Mouse (Mus musculus) stomach, embryonic 16.5 days (tissue): ENCODE measurements at regions not wholly inside any gene's neighbourhood (a gene's known extent, or its start where the extent isn't known, plus 50 kb on each side); places are given as distances from the start of the nearest gene placed in this dataset.

Experiments used
- ATAC-seq: fragments of 200-750 bp; cut with Nextera tagmentation; 2 replicates; pipeline ENCODE4 v1.8.0; 2017; ENCODE audit warnings: moderate number of reproducible peaks, moderate TSS enrichment; ENCODE audit not compliant: insufficient read depth, low FRiP score
- H3K27ac ChIP-seq: fragments of 300-500 bp; sonication (generic); 2 replicates; pipeline ENCODE4 v1.5.1; 2014; ENCODE audit warnings: low read length
- H3K27me3 ChIP-seq: fragments of 300-500 bp; sonication (generic); 2 replicates; pipeline ENCODE4 v1.6.1; 2014; ENCODE audit warnings: low read length, control low read depth, mixed read lengths; ENCODE audit not compliant: control insufficient read depth, insufficient read depth
- H3K36me3 ChIP-seq: fragments of 300-500 bp; sonication (generic); 2 replicates; pipeline ENCODE4 v1.6.1; 2014; ENCODE audit warnings: low read length; ENCODE audit not compliant: control insufficient read depth, insufficient read depth
- H3K4me1 ChIP-seq: fragments of 300-500 bp; sonication (generic); 2 replicates; pipeline ENCODE4 v1.6.1; 2014; ENCODE audit warnings: low read length, control low read depth, mixed read lengths; ENCODE audit not compliant: control insufficient read depth, insufficient read depth
- H3K4me2 ChIP-seq: fragments of 300-500 bp; sonication (generic); 2 replicates; pipeline ENCODE4 v1.6.1; 2014; ENCODE audit warnings: low read depth, low read length, mixed read lengths
- H3K4me3 ChIP-seq: fragments of 300-500 bp; sonication (generic); replicated peaks from 2 replicates; pipeline ENCODE4 v1.5.1; 2014; ENCODE audit warnings: mild to moderate bottlenecking, low read length
- H3K9ac ChIP-seq: fragments of 300-500 bp; sonication (generic); 2 replicates; pipeline ENCODE4 v1.6.1; 2014; ENCODE audit warnings: low read length
- H3K9me3 ChIP-seq: fragments of 300-500 bp; sonication (generic); replicated peaks from 2 replicates; pipeline ENCODE4 v1.6.1; 2016; ENCODE audit warnings: low read length, control low read depth; ENCODE audit not compliant: control insufficient read depth
- WGBS: fragments of 180-500 bp; shearing (Covaris S2); extraction: QIAGEN DNeasy Blood & Tissue Kit; methylation state at CpG from one replicate; pipeline ENCODE4 v1.1.7; 2014; 5-methylcytosine and 5-hydroxymethylcytosine counted together

DNA sequence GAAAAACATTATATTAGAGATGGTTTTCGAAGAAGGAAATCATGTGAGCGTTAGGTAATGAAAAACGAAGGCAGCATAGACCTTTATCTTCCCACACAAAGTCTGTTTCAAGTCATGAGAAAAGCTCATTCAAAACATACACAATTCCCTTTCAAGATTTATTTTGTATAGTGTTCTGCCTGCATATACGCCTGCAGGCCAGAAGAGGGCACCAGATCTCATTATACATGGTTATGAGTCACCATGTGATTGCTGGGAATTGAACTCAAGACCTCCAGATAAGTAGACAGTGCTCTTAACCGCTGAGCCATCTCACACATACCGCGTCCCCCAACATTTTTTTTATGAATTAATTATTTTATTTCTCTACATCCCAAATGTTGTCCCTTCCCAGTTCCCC, 578.3 kb upstream of the Ccdc54 start:
- H3K4me1 ChIP-seq: no peaks in the 10 kb centered on the region
- no peak overlapping the region for H3K9ac ChIP-seq
- H3K36me3 ChIP-seq: no peaks in the 10 kb centered on the region
- no peaks in the 10 kb centered on the region for H3K9me3 ChIP-seq
- H3K4me2 ChIP-seq: no peak overlapping the region
- H3K27me3 ChIP-seq: no peaks in the 10 kb centered on the region
- WGBS: 71% methylated on average over 7 of the region's 7 CpGs
- H3K27ac ChIP-seq: no peak overlapping the region
- H3K4me3 ChIP-seq: no peak overlapping the region
- no peak for ATAC-seq

DNA sequence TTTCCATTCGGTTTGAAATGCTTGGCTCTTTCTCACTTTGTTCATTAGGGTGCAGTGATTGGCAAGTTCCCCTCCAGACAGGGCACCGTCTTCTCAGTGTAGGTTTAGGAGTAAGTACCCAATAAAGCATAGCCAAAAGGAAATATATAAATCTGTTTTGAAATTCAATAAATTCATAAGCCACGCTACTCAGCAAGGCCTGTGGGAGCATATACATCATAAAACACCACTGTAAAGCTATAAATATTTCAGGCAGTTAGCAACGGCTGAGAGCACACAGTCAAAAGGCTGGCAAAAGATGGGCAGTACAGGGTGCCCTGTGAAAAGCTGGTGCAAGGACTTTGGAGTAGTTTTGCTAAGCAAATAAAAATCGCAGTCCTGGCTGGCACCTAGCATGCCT, 569.8 kb upstream of the Ccdc54 start:
- 72% methylated on average over 5 of the region's 5 CpGs for WGBS

DNA sequence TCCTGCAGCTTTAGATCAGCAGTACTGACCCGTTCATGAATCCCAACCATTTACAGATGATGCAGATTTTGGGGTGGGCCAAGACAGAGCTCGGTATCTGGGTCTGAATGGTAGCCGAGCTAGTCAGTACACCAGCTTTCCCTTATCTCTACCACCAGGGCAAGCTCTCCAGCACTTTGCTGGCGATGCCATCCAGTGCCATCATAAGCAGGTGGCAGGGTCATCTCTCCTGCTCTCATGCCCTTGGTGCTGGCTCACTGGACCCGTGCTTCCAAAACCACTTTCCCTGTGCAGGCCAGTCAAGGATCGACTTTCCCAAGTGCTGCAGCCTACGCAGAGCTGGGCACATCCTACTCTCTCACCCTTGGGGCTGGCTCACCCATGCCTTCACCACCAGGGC, 547.6 kb upstream of the Ccdc54 start:
- no peak overlapping the region for H3K4me2 ChIP-seq
- ATAC-seq: no peak
- H3K9ac ChIP-seq: no peak overlapping the region
- no peaks in the 10 kb centered on the region for H3K27me3 ChIP-seq
- WGBS: 87% methylated on average over 7 of the region's 7 CpGs
- no peaks in the 10 kb centered on the region for H3K4me1 ChIP-seq
- H3K4me3 ChIP-seq: no peak overlapping the region
- H3K9me3 ChIP-seq: no peaks in the 10 kb centered on the region
- no peaks in the 10 kb centered on the region for H3K36me3 ChIP-seq
- H3K27ac ChIP-seq: no peak overlapping the region

More for the DNA sequence above, 569.8 kb upstream of the Ccdc54 start:
- no peaks in the 10 kb centered on the region for H3K4me1 ChIP-seq
- H3K4me3 ChIP-seq: no peak overlapping the region
- no peaks in the 10 kb centered on the region for H3K27me3 ChIP-seq
- no peaks in the 10 kb centered on the region for H3K36me3 ChIP-seq
- H3K9me3 ChIP-seq: no peaks in the 10 kb centered on the region
- H3K27ac ChIP-seq: no peak overlapping the region
- no peak overlapping the region for H3K9ac ChIP-seq
- no peak for ATAC-seq
- H3K4me2 ChIP-seq: no peak overlapping the region

DNA sequence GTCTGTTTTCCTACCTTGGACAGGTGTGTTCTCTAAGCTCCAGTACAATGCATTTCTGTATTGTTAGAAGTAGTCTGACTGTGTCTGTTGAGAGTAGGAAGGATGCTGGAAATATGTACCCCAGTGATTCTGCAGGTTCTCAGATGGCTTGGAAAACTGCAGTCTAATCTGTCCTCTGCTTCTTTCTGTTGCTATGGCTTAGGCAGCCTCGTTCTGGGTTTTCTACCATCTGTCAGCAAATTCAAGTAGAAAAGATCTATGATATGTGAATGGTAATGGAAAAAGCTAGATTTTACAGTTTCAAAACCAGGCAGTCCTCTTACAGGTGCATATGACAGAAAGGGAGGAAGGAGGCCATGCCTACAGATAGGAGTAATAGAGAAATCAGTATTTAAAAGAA, 528.9 kb upstream of the Ccdc54 start:
- no peak for ATAC-seq
- Histone ChIP-seq H3K4me1 (no peaks in the 10 kb centered on the region), H3K4me2 (no peak overlapping the region), H3K4me3 (no peak overlapping the region), H3K27me3 (no peaks in the 10 kb centered on the region), H3K9me3 (no peaks in the 10 kb centered on the region), H3K27ac (no peak overlapping the region), H3K9ac (no peak overlapping the region), H3K36me3 (no peaks in the 10 kb centered on the region)
- WGBS: 76% methylated on average over 1 of the region's 1 CpGs

DNA sequence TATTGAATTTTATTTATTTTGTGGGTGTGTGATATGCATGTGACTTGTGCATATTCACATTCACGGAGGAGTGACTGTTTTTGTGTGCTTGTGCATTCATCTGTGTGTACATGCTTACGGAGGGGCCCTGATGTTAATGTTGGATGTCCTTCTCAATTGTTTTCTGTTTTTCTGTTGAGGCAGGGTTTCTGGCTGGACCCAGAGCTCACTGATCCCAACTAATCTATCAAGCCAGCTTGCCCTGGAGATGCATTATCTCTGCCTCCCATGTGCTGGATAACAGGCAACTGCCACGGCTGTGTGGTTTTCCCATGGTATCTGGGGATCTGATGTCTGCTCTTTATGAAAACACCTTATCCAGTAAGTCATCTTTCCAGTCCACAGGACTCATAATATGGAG, 527.4 kb upstream of the Ccdc54 start:
- Histone ChIP-seq H3K4me3 (no peak overlapping the region), H3K4me2 (no peak overlapping the region), H3K4me1 (no peaks in the 10 kb centered on the region), H3K9ac (no peak overlapping the region), H3K27ac (no peak overlapping the region), H3K9me3 (no peaks in the 10 kb centered on the region), H3K27me3 (no peaks in the 10 kb centered on the region), H3K36me3 (no peaks in the 10 kb centered on the region)
- ATAC-seq: no peak
- 54% methylated on average over 3 of the region's 3 CpGs for WGBS

DNA sequence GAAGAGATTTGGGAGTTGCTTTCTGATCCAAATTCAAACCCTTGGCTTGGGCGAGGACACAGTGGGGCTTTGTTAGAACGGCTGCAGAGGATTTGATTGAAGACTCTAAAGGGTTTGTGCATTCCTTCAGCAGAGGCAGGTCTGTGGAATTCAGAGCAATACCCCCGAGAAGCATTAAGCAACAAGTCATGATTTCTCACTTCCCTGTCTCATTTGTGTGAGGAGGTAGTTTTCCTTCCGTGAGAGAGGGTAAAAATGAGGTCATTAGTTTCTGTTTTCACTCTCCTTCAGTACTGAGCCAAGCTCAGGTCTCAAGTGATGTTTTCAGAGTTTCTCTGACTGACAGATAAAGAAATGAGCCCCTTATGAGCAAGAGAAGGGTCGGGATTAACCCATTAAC, 526.9 kb upstream of the Ccdc54 start:
- WGBS: 11% methylated on average over 5 of the region's 5 CpGs
- H3K9me3 ChIP-seq: no peaks in the 10 kb centered on the region
- H3K36me3 ChIP-seq: no peaks in the 10 kb centered on the region
- no peak for ATAC-seq
- no peak overlapping the region for H3K4me3 ChIP-seq
- H3K4me1 ChIP-seq: no peaks in the 10 kb centered on the region
- no peaks in the 10 kb centered on the region for H3K27me3 ChIP-seq
- H3K9ac ChIP-seq: no peak overlapping the region
- H3K27ac ChIP-seq: no peak overlapping the region
- peak overlapping the region; percentile 17; the same call in 1 of the 2 replicates for H3K4me2 ChIP-seq

DNA sequence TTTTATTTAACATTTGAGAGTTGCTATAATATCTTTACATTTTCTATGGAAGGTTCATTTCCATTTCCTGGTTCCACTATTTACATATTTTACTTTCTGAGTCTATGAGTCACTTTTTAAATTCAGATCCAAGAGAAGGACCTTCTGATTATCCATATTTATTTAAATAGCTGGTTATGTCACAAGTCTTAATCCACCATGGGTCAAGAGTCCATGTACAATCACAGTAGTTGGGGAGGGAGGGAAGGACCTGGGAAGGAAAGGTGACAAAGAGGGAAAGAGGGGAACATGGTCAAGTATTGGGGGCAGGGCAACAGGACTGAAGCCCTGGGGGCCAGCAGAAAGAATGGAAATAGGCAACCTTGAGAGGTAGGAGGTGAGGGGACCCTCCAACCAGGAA, 518.9 kb upstream of the Ccdc54 start:
- no peak for ATAC-seq
- no peaks in the 10 kb centered on the region for H3K36me3 ChIP-seq
- no peaks in the 10 kb centered on the region for H3K9me3 ChIP-seq
- no peak overlapping the region for H3K4me3 ChIP-seq
- H3K9ac ChIP-seq: no peak overlapping the region
- H3K4me2 ChIP-seq: no peak overlapping the region
- H3K27me3 ChIP-seq: no peaks in the 10 kb centered on the region
- H3K27ac ChIP-seq: no peak overlapping the region
- no peaks in the 10 kb centered on the region for H3K4me1 ChIP-seq

DNA sequence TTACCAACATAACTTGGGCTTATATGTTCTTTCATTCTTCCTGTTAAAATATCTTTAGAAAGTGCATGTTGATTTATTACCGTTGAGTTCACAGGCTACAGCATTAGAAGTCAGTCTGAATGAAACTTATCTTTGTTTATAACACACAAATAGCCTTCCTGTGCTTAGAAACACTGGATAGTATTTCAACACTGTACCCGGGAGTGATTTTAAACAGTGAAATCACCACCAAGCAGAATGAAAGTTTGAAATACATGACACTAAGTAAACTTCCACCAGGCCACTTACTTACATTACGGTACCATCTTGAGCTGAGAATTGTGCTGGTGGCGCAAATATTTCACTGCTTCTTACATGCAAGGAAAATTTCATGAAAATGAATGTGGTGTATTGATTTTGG, 516.5 kb upstream of the Ccdc54 start:
- 33% methylated on average over 4 of the region's 4 CpGs for WGBS
- no peak overlapping the region for H3K4me2 ChIP-seq
- no peak overlapping the region for H3K9ac ChIP-seq
- H3K4me1 ChIP-seq: no peaks in the 10 kb centered on the region
- no peaks in the 10 kb centered on the region for H3K9me3 ChIP-seq
- no peak overlapping the region for H3K27ac ChIP-seq
- ATAC-seq: no peak
- H3K4me3 ChIP-seq: no peak overlapping the region
- H3K36me3 ChIP-seq: no peaks in the 10 kb centered on the region
- no peaks in the 10 kb centered on the region for H3K27me3 ChIP-seq

DNA sequence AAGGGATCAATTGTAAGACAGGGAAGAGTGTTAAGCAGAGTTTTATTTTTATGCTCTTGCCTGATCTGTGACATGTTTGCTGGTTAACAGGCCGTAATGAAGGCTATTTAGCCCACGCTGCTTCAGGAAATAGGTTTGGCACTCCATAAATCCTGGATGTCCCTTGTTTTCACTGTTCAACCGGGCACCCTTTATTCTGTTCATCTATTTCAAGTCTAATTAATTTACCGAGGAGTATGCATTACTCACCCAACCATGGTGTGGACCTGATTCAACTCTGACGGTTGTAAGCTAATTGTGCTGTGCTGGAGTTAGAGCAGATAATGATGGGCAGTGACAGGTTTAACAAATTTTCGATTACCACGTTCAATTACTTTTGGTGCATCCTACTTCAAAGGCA, 495.6 kb upstream of the Ccdc54 start:
- Histone ChIP-seq H3K9me3 (no peaks in the 10 kb centered on the region), H3K4me2 (no peak overlapping the region), H3K4me3 (no peak overlapping the region), H3K36me3 (no peaks in the 10 kb centered on the region), H3K27ac (no peak overlapping the region), H3K9ac (no peak overlapping the region), H3K4me1 (no peaks in the 10 kb centered on the region), H3K27me3 (no peaks in the 10 kb centered on the region)
- 84% methylated on average over 7 of the region's 7 CpGs for WGBS
- no peak for ATAC-seq

DNA sequence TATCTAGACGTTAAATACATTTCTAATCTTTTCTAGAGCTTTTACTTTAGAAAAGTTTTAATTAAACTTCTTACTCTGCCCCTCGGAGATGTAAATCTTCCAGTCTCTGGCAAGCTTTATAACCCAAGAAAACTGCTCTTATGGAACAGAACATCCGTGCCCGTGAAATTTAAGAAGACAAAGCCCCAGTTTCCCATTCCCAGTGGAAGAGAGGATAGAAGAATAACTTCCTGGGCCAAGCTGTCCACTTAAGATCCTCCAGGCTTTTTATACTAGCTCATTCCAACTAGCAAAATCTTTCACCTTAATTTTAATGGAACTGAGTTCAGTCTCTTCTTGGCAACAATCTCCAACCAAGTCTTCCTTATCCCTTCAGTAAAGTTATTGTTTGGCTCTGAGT, 489.2 kb upstream of the Ccdc54 start:
- no peak overlapping the region for H3K27ac ChIP-seq
- no peaks in the 10 kb centered on the region for H3K4me1 ChIP-seq
- ATAC-seq: no peak
- H3K4me2 ChIP-seq: no peak overlapping the region
- 62% methylated on average over 4 of the region's 4 CpGs for whole genome bisulfite sequencing
- no peaks in the 10 kb centered on the region for H3K9me3 ChIP-seq
- no peak overlapping the region for H3K9ac ChIP-seq
- no peaks in the 10 kb centered on the region for H3K27me3 ChIP-seq
- no peak overlapping the region for H3K4me3 ChIP-seq
- no peaks in the 10 kb centered on the region for H3K36me3 ChIP-seq
